Comparison of ENCODE assay signal across 8 mouse cellular contexts in the genomic region with DNA sequence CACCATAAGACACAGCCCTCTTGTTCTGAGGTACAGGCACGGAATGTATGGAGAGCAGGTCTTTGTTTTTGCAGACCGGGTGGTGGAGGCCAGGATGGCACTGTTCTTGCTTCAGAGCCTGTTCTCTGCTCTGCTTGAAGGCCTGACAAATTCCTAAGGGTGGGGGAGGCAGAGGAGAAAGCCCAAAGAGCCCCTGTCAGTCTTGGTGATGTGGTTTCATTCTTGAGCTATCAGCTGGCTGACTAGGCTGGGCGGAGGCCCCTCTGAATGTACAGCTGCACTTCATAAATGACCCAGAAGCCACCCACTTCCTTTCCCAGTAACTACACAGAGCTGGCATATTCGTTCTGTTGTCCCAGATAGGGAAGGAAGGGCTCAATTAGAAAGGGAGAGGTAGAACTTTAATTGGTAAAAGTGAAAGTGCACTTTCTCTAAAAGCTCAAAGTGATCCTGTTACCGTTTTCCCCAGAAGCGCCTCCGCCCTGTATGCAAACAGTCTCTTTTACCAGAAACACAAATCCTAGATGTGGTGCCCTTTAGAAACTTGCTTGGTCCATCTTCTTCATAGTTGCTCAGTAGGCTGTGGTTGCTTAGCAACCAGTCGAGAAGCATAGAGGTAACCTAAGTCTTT.
DNase-seq lines count a peak whose midpoint lies in the region; ATAC-seq and TF ChIP-seq lines count a peak whose summit lies in the region.

No protein-coding gene starts in this region.

- H3K27ac ChIP-seq in midbrain, embryonic 10.5 days (replicated peaks), result peak overlapping the region; percentile 55
- H3K27ac ChIP-seq in midbrain, embryonic 16.5 days (ENCODE audit: low read length), result no peak overlapping the region
- H3K27ac ChIP-seq in limb, embryonic 15.5 days, result peak overlapping the region; percentile 27; the same call in 1 of the 2 replicates
- H3K27ac ChIP-seq in midbrain, postnatal 0 days (ENCODE audit: low read depth, low read length), result no peak overlapping the region

- no peak for TF ChIP-seq CTCF in midbrain, postnatal 0 days (IDR thresholded peaks at IDR 0.05)

- no peaks in the 10 kb centered on the region for H3K36me3 ChIP-seq in midbrain, embryonic 10.5 days
- no peaks in the 10 kb centered on the region for H3K36me3 ChIP-seq in midbrain, embryonic 16.5 days (ENCODE audit: control insufficient read depth, insufficient read depth, low read length)
- no peaks in the 10 kb centered on the region for H3K36me3 ChIP-seq in limb, embryonic 15.5 days
- no peaks in the 10 kb centered on the region for H3K36me3 ChIP-seq in midbrain, postnatal 0 days (ENCODE audit: insufficient read depth, low read length)

- no peak for ATAC-seq in midbrain, embryonic 16.5 days
- ATAC-seq in granulocyte monocyte progenitor cell, adult 5-6 weeks (replicated peaks; ENCODE audit: poor library complexity, severe bottlenecking), result peak; percentile 57
- ATAC-seq in limb, embryonic 15.5 days (ENCODE audit: insufficient number of reproducible peaks, low FRiP score, low TSS enrichment, low read depth), result 0 out of 2 replicates have a peak, but pooled peaks have one; percentile 55
- ATAC-seq in midbrain, postnatal 0 days (ENCODE audit: low FRiP score), result 0 out of 2 replicates have a peak, but pooled peaks have one; percentile 31

- H3K9ac ChIP-seq in midbrain, embryonic 16.5 days (ENCODE audit: low read depth, low read length), result no peak overlapping the region
- no peak overlapping the region for H3K9ac ChIP-seq in limb, embryonic 15.5 days
- no peak overlapping the region for H3K9ac ChIP-seq in midbrain, postnatal 0 days (replicated peaks; ENCODE audit: low read length, poor library complexity, severe bottlenecking)

- H3K4me3 ChIP-seq in midbrain, embryonic 10.5 days, result 0 out of 2 replicates have a peak overlapping the region, but pooled peaks have one; percentile 0
- H3K4me3 ChIP-seq in midbrain, embryonic 16.5 days (ENCODE audit: low read depth, low read length), result no peak overlapping the region
- no peak overlapping the region for H3K4me3 ChIP-seq in limb, embryonic 15.5 days
- H3K4me3 ChIP-seq in midbrain, postnatal 0 days (ENCODE audit: low read depth, low read length), result no peak overlapping the region

- H3K9me3 ChIP-seq in midbrain, embryonic 10.5 days (replicated peaks), result no peaks in the 10 kb centered on the region
- no peaks in the 10 kb centered on the region for H3K9me3 ChIP-seq in midbrain, embryonic 16.5 days (replicated peaks; ENCODE audit: control insufficient read depth, low read length, poor library complexity, severe bottlenecking)
- H3K9me3 ChIP-seq in limb, embryonic 15.5 days, result no peaks in the 10 kb centered on the region
- H3K9me3 ChIP-seq in midbrain, postnatal 0 days (ENCODE audit: low read length), result no peaks in the 10 kb centered on the region

- DNase-seq in midbrain, embryonic 10.5 days (ENCODE audit: low spot score), result peak; percentile 52
- DNase-seq in midbrain, postnatal 0 days (ENCODE audit: low spot score), result no peak
- DNase-seq in ovary, postnatal 14 days (ENCODE audit: low spot score), result no peak
- DNase-seq in right cerebral cortex, adult 2 months (ENCODE audit: low spot score in 2 of 2), result no peak
- no peak for DNase-seq in layer of hippocampus, postnatal 14 days (ENCODE audit: low spot score in 2 of 2)

- WGBS in midbrain, embryonic 10.5 days, result 24% methylated on average over 8 of the region's 8 CpGs
- WGBS in midbrain, embryonic 16.5 days, result 25% methylated on average over 8 of the region's 8 CpGs
- 35% methylated on average over 8 of the region's 8 CpGs for WGBS in limb, embryonic 15.5 days
- 19% methylated on average over 8 of the region's 8 CpGs for WGBS in midbrain, postnatal 0 days

- H3K4me1 ChIP-seq in midbrain, embryonic 10.5 days, result peaks cover 18% of the 10 kb centered on the region
- H3K4me1 ChIP-seq in midbrain, embryonic 16.5 days (ENCODE audit: control insufficient read depth, insufficient read depth, low read length), result no peaks in the 10 kb centered on the region
- peaks cover 7% of the 10 kb centered on the region for H3K4me1 ChIP-seq in limb, embryonic 15.5 days
- no peaks in the 10 kb centered on the region for H3K4me1 ChIP-seq in midbrain, postnatal 0 days (ENCODE audit: insufficient read depth, low read length)

- no peak overlapping the region for H3K4me2 ChIP-seq in midbrain, embryonic 16.5 days (ENCODE audit: low read length)
- no peak overlapping the region for H3K4me2 ChIP-seq in limb, embryonic 15.5 days
- no peak overlapping the region for H3K4me2 ChIP-seq in midbrain, postnatal 0 days (ENCODE audit: low read depth, low read length, poor library complexity, severe bottlenecking)

- H3K27me3 ChIP-seq in midbrain, embryonic 10.5 days (ENCODE audit: low read depth, poor library complexity, severe bottlenecking), result no peaks in the 10 kb centered on the region
- H3K27me3 ChIP-seq in midbrain, embryonic 16.5 days (ENCODE audit: control insufficient read depth, insufficient read depth, low read depth, low read length), result no peaks in the 10 kb centered on the region
- no peaks in the 10 kb centered on the region for H3K27me3 ChIP-seq in limb, embryonic 15.5 days
- no peaks in the 10 kb centered on the region for H3K27me3 ChIP-seq in midbrain, postnatal 0 days (ENCODE audit: insufficient read depth, low read length)

Comparison
In these comparisons a context has a peak if more than half of its experiments do, and no peak if none do; other contexts are left out.
1. H3K27ac ChIP-seq: peak in midbrain, embryonic 10.5 days (single experiment) and limb, embryonic 15.5 days (single experiment); none in midbrain, embryonic 16.5 days (single experiment) and midbrain, postnatal 0 days (single experiment).